Mouse (Mus musculus): ENCODE measurements around the gene Snrpd3.
A peak's percentile ranks its signal among the peaks of the same experiment; 100 is the strongest.
"Not testable (repeated sequence)": the region's sequence is repeated elsewhere in the genome, so short reads cannot be mapped to it uniquely, and the experiment has no call there.

Gene Snrpd3

GRCm38 (mm10) chr10:75535423-75535822 lies 18.1 kb downstream of the Snrpd3 start:
- peak; percentile 24 for DNase-seq (ENCODE audit: low read depth)

- no peak for DNase-seq (ENCODE audit: low read depth)
Observed at GRCm38 (mm10) chr10:75536123-75536522, 18.8 kb downstream of the Snrpd3 start.

GRCm38 (mm10) chr10:75547901-75548300 lies 30.6 kb downstream of the Snrpd3 start:
- no peak for DNase-seq (ENCODE audit: low read depth)

- DNase-seq (ENCODE audit: low read depth), result peak; percentile 62
Observed at GRCm38 (mm10) chr10:75548486-75548885, 31.1 kb downstream of the Snrpd3 start.

GRCm38 (mm10) chr10:75549886-75550285 lies 32.5 kb downstream of the Snrpd3 start:
- DNase-seq (ENCODE audit: low read depth), result no peak

- no peak for DNase-seq (ENCODE audit: low read depth)
Observed at GRCm38 (mm10) chr10:75551175-75551574, 33.8 kb downstream of the Snrpd3 start.

GRCm38 (mm10) chr10:75552106-75552505 lies 34.8 kb downstream of the Snrpd3 start:
- no peak for DNase-seq (ENCODE audit: low read depth)

GRCm38 (mm10) chr10:75552701-75553450 lies 35.5 kb downstream of the Snrpd3 start:
- peak; percentile 24 for DNase-seq (ENCODE audit: low read depth)

- DNase-seq (ENCODE audit: low read depth), result peak; percentile 52
Observed at GRCm38 (mm10) chr10:75554090-75554489, 36.7 kb downstream of the Snrpd3 start.

- no peak for DNase-seq (ENCODE audit: low read depth)
Observed at GRCm38 (mm10) chr10:75555557-75555956, 38.2 kb downstream of the Snrpd3 start.

GRCm38 (mm10) chr10:75556026-75556425 lies 38.7 kb downstream of the Snrpd3 start:
- peak; percentile 52 for DNase-seq (ENCODE audit: low read depth)

- peak; percentile 59 for DNase-seq (ENCODE audit: low read depth)
Observed at GRCm38 (mm10) chr10:75558515-75558914, 41.2 kb downstream of the Snrpd3 start.

- no peak for DNase-seq (ENCODE audit: low read depth)
Observed at GRCm38 (mm10) chr10:75559041-75559675, 41.8 kb downstream of the Snrpd3 start.

- DNase-seq (ENCODE audit: low read depth), result no peak
Observed at GRCm38 (mm10) chr10:75559676-75560548, 42.6 kb downstream of the Snrpd3 start, which contains the start of gene Lrrc75b. Gene Lrrc75b, minus strand, starts transcription at chr10:75560330.

- no peak for DNase-seq (ENCODE audit: low read depth)
Observed at GRCm38 (mm10) chr10:75560549-75560899, 43.2 kb downstream of the Snrpd3 start.

- no peak for DNase-seq (ENCODE audit: low read depth)
Observed at GRCm38 (mm10) chr10:75561071-75561654, 43.8 kb downstream of the Snrpd3 start, which contains the start of gene Ggt1. Gene Ggt1, plus strand, starts transcription at chr10:75561604.

- DNase-seq (ENCODE audit: low read depth), result no peak
Observed at GRCm38 (mm10) chr10:75562596-75562995, 45.2 kb downstream of the Snrpd3 start.

- no peak for DNase-seq (ENCODE audit: low read depth)
Observed at GRCm38 (mm10) chr10:75564687-75565265, 47.4 kb downstream of the Snrpd3 start.

GRCm38 (mm10) chr10:75565436-75565835 lies 48.1 kb downstream of the Snrpd3 start:
- no peak for DNase-seq (ENCODE audit: low read depth)

- DNase-seq (ENCODE audit: low read depth), result no peak
Observed at GRCm38 (mm10) chr10:75565906-75566305, 48.6 kb downstream of the Snrpd3 start.

GRCm38 (mm10) chr10:75566321-75566720 lies 49.0 kb downstream of the Snrpd3 start:
- no peak for DNase-seq (ENCODE audit: low read depth)

- DNase-seq (ENCODE audit: low read depth), result not testable (repeated sequence)
Observed at GRCm38 (mm10) chr10:75566765-75567164, 49.4 kb downstream of the Snrpd3 start.

All from NIH3T3 (cell line).